Mouse (Mus musculus) C2C12 (cell line): ENCODE results near the gene Plekha5.

ENCODE experiments used
- CTCF ChIP-seq: IDR thresholded peaks from one replicate; pipeline ENCODE4 v1.5.1; 2011; ENCODE audit not compliant: control insufficient read depth, insufficient read depth, insufficient read length
- MAX ChIP-seq: IDR thresholded peaks from one replicate; pipeline ENCODE4 v1.6.1; 2011; ENCODE audit warnings: mild to moderate bottlenecking, control low read depth
- USF1 ChIP-seq: IDR thresholded peaks from one replicate; pipeline ENCODE4 v1.6.1; 2011; ENCODE audit warnings: low read depth, mild to moderate bottlenecking, control low read depth, moderate library complexity

- TF ChIP-seq CTCF (no peak), USF1 (no peak), MAX (no peak)
These were observed 185.7 kb downstream of the Plekha5 start for GRCm38 (mm10) chr6:140609533-140609932.
